Mouse (Mus musculus) olfactory bulb, adult 2 months (tissue): ENCODE measurements around the gene Gm49342.

Experiments
- CTCF ChIP-seq: fragments of 200-500 bp; IDR thresholded peaks from 2 replicates; pipeline ENCODE4 v1.5.1; 2012; ENCODE audit warnings: low read depth, mild to moderate bottlenecking, low read length, moderate library complexity; ENCODE audit not compliant: insufficient read depth
- POLR2A ChIP-seq: fragments of 200-500 bp; IDR thresholded peaks from 2 replicates; pipeline ENCODE4 v1.6.1; 2012; ENCODE audit warnings: mild to moderate bottlenecking, low read depth, low read length, moderate library complexity; ENCODE audit not compliant: insufficient read depth

- TF ChIP-seq POLR2A (no peak), CTCF (0 out of 2 replicates have a peak, but pooled peaks have one; percentile 17)
Measured at GRCm38 (mm10) chr14:50903973-50904827, 40.1 kb upstream of the Gm49342 start.
